Mouse (Mus musculus) bone marrow macrophage, adult 2 months (primary cell): Measurements from ENCODE around the gene Prkcb.

ENCODE experiments used
- CTCF ChIP-seq: IDR thresholded peaks from 2 replicates; pipeline ENCODE4 v1.5.1; 2012; ENCODE audit warnings: low read depth, mild to moderate bottlenecking, low read length, moderate library complexity
- POLR2A ChIP-seq: IDR thresholded peaks from 2 replicates; pipeline ENCODE4 v1.6.1; 2012; ENCODE audit warnings: mild to moderate bottlenecking, low read depth, low read length, borderline replicate concordance

DNA sequence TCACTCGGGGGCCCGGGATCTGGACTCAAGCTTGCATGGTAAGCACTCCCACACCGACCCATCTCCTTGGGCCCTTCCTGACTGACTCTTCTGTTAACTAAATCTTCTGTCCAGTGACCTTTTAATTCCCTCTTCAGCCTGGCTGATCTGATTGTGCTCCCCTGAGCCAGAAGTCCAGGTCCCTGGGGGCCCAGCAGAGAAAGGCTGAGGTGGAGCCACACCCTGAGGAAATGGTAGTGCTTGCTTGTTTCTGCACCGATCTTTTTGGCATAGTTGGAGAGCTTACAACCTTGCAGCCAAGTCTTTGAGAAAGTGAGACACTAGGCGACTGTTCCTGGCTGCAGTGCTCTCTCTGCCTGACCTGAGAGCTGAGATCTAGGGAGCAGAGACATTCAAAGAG is 183.7 kb downstream of the Prkcb start:
- TF ChIP-seq CTCF (no peak), POLR2A (no peak)
